Mouse (Mus musculus) limb, embryonic 12.5 days (tissue): ENCODE results near the gene Mvp. TPM values are rescaled to one million over a fixed set of nuclear protein-coding genes. Genes with fewer than 3 reads are reported as not detected.

Experiments
- ATAC-seq: fragments of 200-750 bp; cut with Nextera tagmentation; 2 replicates; pipeline ENCODE4 v1.8.0; 2017; ENCODE audit warnings: low read depth, moderate TSS enrichment; ENCODE audit not compliant: insufficient number of reproducible peaks, insufficient read depth, low FRiP score, low TSS enrichment
- H3K27ac ChIP-seq: fragments of 300-500 bp; sonication (generic); 2 replicates; pipeline ENCODE4 v1.5.1; 2016; ENCODE audit warnings: mild to moderate bottlenecking, moderate library complexity
- H3K27me3 ChIP-seq: fragments of 300-500 bp; sonication (generic); 2 replicates; pipeline ENCODE4 v1.6.1; 2016; ENCODE audit warnings: mild to moderate bottlenecking, moderate library complexity
- H3K36me3 ChIP-seq: fragments of 300-500 bp; sonication (generic); 2 replicates; pipeline ENCODE4 v1.6.1; 2016; ENCODE audit warnings: mild to moderate bottlenecking, moderate library complexity
- H3K4me1 ChIP-seq: fragments of 300-500 bp; sonication (generic); replicated peaks from 2 replicates; pipeline ENCODE4 v1.6.1; 2016
- H3K4me2 ChIP-seq: fragments of 300-500 bp; sonication (generic); 2 replicates; pipeline ENCODE4 v1.6.1; 2016; ENCODE audit warnings: mild to moderate bottlenecking, moderate library complexity
- H3K4me3 ChIP-seq: fragments of 300-500 bp; sonication (generic); replicated peaks from 2 replicates; pipeline ENCODE4 v1.5.1; 2016; ENCODE audit warnings: mild to moderate bottlenecking
- H3K9ac ChIP-seq: fragments of 300-500 bp; sonication (generic); replicated peaks from 2 replicates; pipeline ENCODE4 v1.6.1; 2016; ENCODE audit warnings: mild to moderate bottlenecking, moderate library complexity
- H3K9me3 ChIP-seq: fragments of 300-500 bp; sonication (generic); 2 replicates; pipeline ENCODE4 v1.6.1; 2016; ENCODE audit warnings: mild to moderate bottlenecking, moderate library complexity
- WGBS: fragments of 180-500 bp; shearing (Covaris S2); methylation state at CpG from one replicate; pipeline ENCODE4 v1.1.7; 2016; 5-methylcytosine and 5-hydroxymethylcytosine counted together
- microRNA-seq: library from miRNA; unstranded; fragments of <30 nt; microRNA quantifications from one replicate; pipeline ENCODE4, GENCODE M21; 2017
- polyA plus RNA-seq: library from polyadenylated mRNA; unstranded; fragments of >200 nt; fragmentation: Nextera tagmentation; extraction: Ambion mirVana; gene quantifications from 2 replicates; pipeline ENCODE4 v1.2.1, GENCODE M21; 2016

Gene Mvp
- polyA plus RNA-seq, 1 experiment from 2014 or later, result 4.1 TPM

- ATAC-seq, result no peak
- Histone ChIP-seq H3K36me3 (peaks cover 16% of the 10 kb centered on the region), H3K4me2 (no peak overlapping the region), H3K9ac (no peak overlapping the region), H3K4me1 (peaks cover 21% of the 10 kb centered on the region), H3K27ac (no peak overlapping the region), H3K4me3 (no peak overlapping the region), H3K9me3 (no peaks in the 10 kb centered on the region), H3K27me3 (peaks cover 56% of the 10 kb centered on the region)
- WGBS, result 78% methylated on average over 10 of the region's 10 CpGs
Observed at GRCm38 (mm10) chr7:126948626-126949025, 65.8 kb downstream of the Mvp start.

- no peak overlapping the region for H3K4me3 ChIP-seq
- no peak overlapping the region for H3K4me2 ChIP-seq
- peaks cover 13% of the 10 kb centered on the region for H3K4me1 ChIP-seq
- no peaks in the 10 kb centered on the region for H3K9me3 ChIP-seq
- WGBS, result 36% methylated on average over 3 of the region's 3 CpGs
- peaks cover 36% of the 10 kb centered on the region for H3K36me3 ChIP-seq
- no peak for ATAC-seq
- no peak overlapping the region for H3K27ac ChIP-seq
- H3K27me3 ChIP-seq, result peaks cover 35% of the 10 kb centered on the region
- no peak overlapping the region for H3K9ac ChIP-seq
Observed at GRCm38 (mm10) chr7:126946530-126946929, 67.9 kb downstream of the Mvp start.

DNA sequence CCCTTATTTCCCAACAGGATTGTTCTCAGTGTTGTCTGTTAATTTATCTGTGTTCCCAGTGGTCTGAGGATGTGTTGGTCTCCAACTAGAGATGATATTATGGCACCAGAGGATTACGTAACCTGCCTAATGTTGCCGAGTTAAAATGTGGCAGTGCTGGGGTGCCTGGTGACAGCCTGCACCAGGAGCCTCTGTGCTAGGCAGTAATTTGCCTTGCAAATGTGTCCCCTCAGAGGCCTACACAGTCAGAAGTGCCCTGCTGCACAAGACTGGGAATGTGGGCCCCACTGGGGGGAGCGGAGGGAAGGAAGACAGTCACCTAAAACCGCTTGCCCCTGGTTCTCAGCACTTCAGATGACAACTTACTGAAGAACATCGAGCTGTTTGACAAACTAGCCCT lies 72.6 kb downstream of the Mvp start:
- Histone ChIP-seq H3K4me3 (no peak overlapping the region), H3K4me1 (no peaks in the 10 kb centered on the region), H3K4me2 (no peak overlapping the region), H3K27me3 (no peaks in the 10 kb centered on the region), H3K36me3 (peaks cover 49% of the 10 kb centered on the region), H3K9me3 (peaks cover 5% of the 10 kb centered on the region; the same call in 1 of the 2 replicates), H3K9ac (no peak overlapping the region), H3K27ac (no peak overlapping the region)
- no peak for ATAC-seq
- WGBS, result 80% methylated on average over 5 of the region's 5 CpGs

GRCm38 (mm10) chr7:126941171-126941570 lies 73.2 kb downstream of the Mvp start:
- ATAC-seq, result no peak
- Histone ChIP-seq H3K4me3 (no peak overlapping the region), H3K36me3 (peaks cover 55% of the 10 kb centered on the region), H3K4me2 (no peak overlapping the region), H3K4me1 (no peaks in the 10 kb centered on the region), H3K9me3 (peaks cover 5% of the 10 kb centered on the region; the same call in 1 of the 2 replicates), H3K9ac (no peak overlapping the region), H3K27ac (no peak overlapping the region), H3K27me3 (no peaks in the 10 kb centered on the region)
- WGBS, result 49% methylated on average over 6 of the region's 6 CpGs

Small RNA genes lying within 50 kb of the gene (microRNA-seq; reads per million reads assigned to microRNA genes)
- not detected for gene Gm44343

Other genes starting within 250 kb of the Mvp start
- 1.3 and 2.4 TPM in 2 replicates for gene Gdpd3, start 248.3 kb downstream of the Mvp start, polyA plus RNA-seq
- 104 and 126 TPM in 2 replicates for gene Ypel3, start 237.7 kb downstream of the Mvp start, polyA plus RNA-seq
- gene Tbx6, start 233.1 kb downstream of the Mvp start, polyA plus RNA-seq, result 0.50 and 0.68 TPM in 2 replicates
- gene Ppp4c, start 222.1 kb downstream of the Mvp start, polyA plus RNA-seq, result 378 and 401 TPM in 2 replicates
- gene Fam57b, start 217.0 kb downstream of the Mvp start, polyA plus RNA-seq, result 0.19 and 0.33 TPM in 2 replicates
- gene 4930451I11Rik, start 183.0 kb downstream of the Mvp start, polyA plus RNA-seq, result not detected in 2 replicates
- gene Doc2a, start 167.2 kb downstream of the Mvp start, polyA plus RNA-seq, result 1.5 and 2.3 TPM in 2 replicates
- 46.1 and 50.7 TPM in 2 replicates for gene Hirip3, start 152.6 kb downstream of the Mvp start, polyA plus RNA-seq
- 93.3 and 101 TPM in 2 replicates for gene Ino80e, start 152.2 kb downstream of the Mvp start, polyA plus RNA-seq
- gene Taok2, start 129.9 kb downstream of the Mvp start, polyA plus RNA-seq, result 58.2 and 60.3 TPM in 2 replicates
- 17.7 and 18.0 TPM in 2 replicates for gene Tmem219, start 91.7 kb downstream of the Mvp start, polyA plus RNA-seq
- gene Kctd13, start 85.7 kb downstream of the Mvp start, polyA plus RNA-seq, result 18.3 and 19.7 TPM in 2 replicates
- gene Asphd1, start 65.0 kb downstream of the Mvp start, polyA plus RNA-seq, result 0.17 and 0.30 TPM in 2 replicates
- 0.14 and 0.35 TPM in 2 replicates for gene Sez6l2, start 64.1 kb downstream of the Mvp start, polyA plus RNA-seq
- 76.5 and 80.7 TPM in 2 replicates for gene Cdipt, start 38.7 kb downstream of the Mvp start, polyA plus RNA-seq
- 0.64 and 1.1 TPM in 2 replicates for gene Cdiptos, start 38.5 kb downstream of the Mvp start, polyA plus RNA-seq
- gene Pagr1b, start 1.9 kb upstream of the Mvp start, polyA plus RNA-seq, result 0.42 and 0.59 TPM in 2 replicates
- gene Pagr1a, start 2.7 kb upstream of the Mvp start, polyA plus RNA-seq, result 33.0 and 34.4 TPM in 2 replicates
- gene Gm42742, start 6.5 kb upstream of the Mvp start, polyA plus RNA-seq, result 73.7 and 81.2 TPM in 2 replicates
- 3.1 and 6.4 TPM in 2 replicates for gene Prrt2, start 6.6 kb upstream of the Mvp start, polyA plus RNA-seq
- gene Maz, start 12.4 kb upstream of the Mvp start, polyA plus RNA-seq, result 120 and 123 TPM in 2 replicates
- gene Kif22, start 27.9 kb upstream of the Mvp start, polyA plus RNA-seq, result 157 and 161 TPM in 2 replicates
- gene Zg16, start 72.7 kb upstream of the Mvp start, polyA plus RNA-seq, result not detected in 2 replicates
- 1.4 and 1.8 TPM in 2 replicates for gene AI467606, start 76.7 kb upstream of the Mvp start, polyA plus RNA-seq
- 1.3 and 1.7 TPM in 2 replicates for gene Qprt, start 107.6 kb upstream of the Mvp start, polyA plus RNA-seq
- 0.26 TPM in 1 of 2 replicates, not detected in the other for gene Spn, start 123.2 kb upstream of the Mvp start, polyA plus RNA-seq
- gene Cd2bp2, start 181.4 kb upstream of the Mvp start, polyA plus RNA-seq, result 86.5 and 91.8 TPM in 2 replicates
- gene Tbc1d10b, start 193.8 kb upstream of the Mvp start, polyA plus RNA-seq, result 40.9 and 45.3 TPM in 2 replicates
- 142 and 145 TPM in 2 replicates for gene Mylpf, start 194.3 kb upstream of the Mvp start, polyA plus RNA-seq
- 61.9 and 65.5 TPM in 2 replicates for gene Zfp553, start 218.4 kb upstream of the Mvp start, polyA plus RNA-seq
- 34.1 and 35.9 TPM in 2 replicates for gene Sept1, start 218.5 kb upstream of the Mvp start, polyA plus RNA-seq
- gene Zfp771, start 229.7 kb upstream of the Mvp start, polyA plus RNA-seq, result 79.5 and 84.1 TPM in 2 replicates
- 219 and 224 TPM in 2 replicates for gene Dctpp1, start 246.1 kb upstream of the Mvp start, polyA plus RNA-seq